In genomic region chr14:78532345-78532744, GRCm38 (mm10) we compare ENCODE assay signal across 23 mouse cellular contexts. TPM values are rescaled to one million over a fixed set of nuclear protein-coding genes. Genes with fewer than 3 reads are reported as not detected.
DNase-seq lines count a peak whose midpoint lies in the region; ATAC-seq lines count a peak whose summit lies in the region.
"Had no signal": no experiment of that assay in that cellular context is flagged by ENCODE, and none has a peak within 500 bp of the region (broad histone marks: within the 10 kb centered on the region; RNA-seq: fewer than 3 reads in every experiment).

No protein-coding gene starts in this region.

- peak overlapping the region; percentile 54 for H3K27ac ChIP-seq in heart, embryonic 11.5 days (ENCODE audit: low read depth, low read length)
- H3K27ac ChIP-seq in liver, embryonic 11.5 days (ENCODE audit: low read depth, low read length), result peak overlapping the region; percentile 47; the same call in 1 of the 2 replicates
- peak overlapping the region; percentile 23; the same call in 1 of the 2 replicates for H3K27ac ChIP-seq in liver, embryonic 16.5 days (ENCODE audit: low read length)
- H3K27ac ChIP-seq: embryonic facial prominence, embryonic 13.5 days; limb, embryonic 10.5 days; liver, embryonic 14.5 days; stomach, embryonic 15.5 days had no signal

- H3K4me1 ChIP-seq in heart, embryonic 11.5 days (ENCODE audit: control insufficient read depth, insufficient read depth, low read length), result peaks cover 36% of the 10 kb centered on the region
- H3K4me1 ChIP-seq in liver, embryonic 11.5 days (replicated peaks; ENCODE audit: control insufficient read depth, insufficient read depth, low read length), result peaks cover 30% of the 10 kb centered on the region
- peaks cover 20% of the 10 kb centered on the region for H3K4me1 ChIP-seq in liver, embryonic 16.5 days (ENCODE audit: control insufficient read depth, low read depth, low read length)

- DNase-seq in heart, postnatal 25 days (ENCODE audit: low spot score), result no peak
- no peak for DNase-seq in liver, embryonic 11.5 days (ENCODE audit: low spot score)
- no peak for DNase-seq in liver
- DNase-seq in lung, postnatal 36 days, result peak; percentile 64
- no peak for DNase-seq in frontal cortex, postnatal 14 days (ENCODE audit: low spot score in 2 of 2)
- DNase-seq in spleen, postnatal 14 days (ENCODE audit: low spot score in 2 of 2), result no peak
- DNase-seq: adrenal gland, postnatal 25 days; cerebellum, adult 11-12 months; cerebellum, postnatal 14 days; kidney, postnatal 4 days; layer of hippocampus, adult 9-11 months; right cerebral cortex, postnatal 25 days; thymus, adult 18-20 months had no signal

- intact Hi-C loops in heart, postnatal 25 days (cut with DNase I), result no loop called here

- WGBS in heart, embryonic 11.5 days (ENCODE audit: insufficient replicate concordance), result 64% methylated on average over 6 of the region's 6 CpGs
- whole genome bisulfite sequencing in liver, embryonic 11.5 days, result 86% methylated on average over 6 of the region's 6 CpGs
- 66% methylated on average over 6 of the region's 6 CpGs for WGBS in liver, embryonic 16.5 days (ENCODE audit: insufficient replicate concordance)

- H3K9me3 ChIP-seq in heart, embryonic 11.5 days (replicated peaks; ENCODE audit: control insufficient read depth, low read length), result no peaks in the 10 kb centered on the region
- no peaks in the 10 kb centered on the region for H3K9me3 ChIP-seq in liver, embryonic 11.5 days (ENCODE audit: control insufficient read depth, low read length)
- no peaks in the 10 kb centered on the region for H3K9me3 ChIP-seq in liver, embryonic 16.5 days (replicated peaks; ENCODE audit: control insufficient read depth, low read length)
- H3K9me3 ChIP-seq: embryonic facial prominence, embryonic 13.5 days; limb, embryonic 10.5 days; stomach, embryonic 15.5 days had no signal

- no peak overlapping the region for H3K4me3 ChIP-seq in heart, embryonic 11.5 days (ENCODE audit: low read depth, low read length)
- H3K4me3 ChIP-seq in liver, embryonic 11.5 days (ENCODE audit: low read depth, low read length), result no peak overlapping the region
- no peak overlapping the region for H3K4me3 ChIP-seq in liver, embryonic 16.5 days (ENCODE audit: low read depth, low read length)
- H3K4me3 ChIP-seq: embryonic facial prominence, embryonic 13.5 days; limb, embryonic 10.5 days; stomach, embryonic 15.5 days had no signal

- ATAC-seq in heart, embryonic 11.5 days (replicated peaks; ENCODE audit: insufficient number of reproducible peaks, low FRiP score, low TSS enrichment), result no peak
- no peak for ATAC-seq in liver, embryonic 11.5 days (replicated peaks; ENCODE audit: low FRiP score)
- ATAC-seq in liver, embryonic 16.5 days (ENCODE audit: low read depth), result no peak
- ATAC-seq: forebrain, embryonic 14.5 days; hindbrain, embryonic 16.5 days; intestine, embryonic 16.5 days had no signal

- H3K4me2 ChIP-seq in heart, embryonic 11.5 days, result no peak overlapping the region
- no peak overlapping the region for H3K4me2 ChIP-seq in liver, embryonic 11.5 days
- H3K4me2 ChIP-seq in liver, embryonic 16.5 days (ENCODE audit: low read depth, low read length), result peak overlapping the region; percentile 7; the same call in 1 of the 2 replicates
- H3K4me2 ChIP-seq: embryonic facial prominence, embryonic 13.5 days; stomach, embryonic 15.5 days had no signal

- no peak overlapping the region for H3K9ac ChIP-seq in heart, embryonic 11.5 days (ENCODE audit: low read depth, low read length)
- no peak overlapping the region for H3K9ac ChIP-seq in liver, embryonic 11.5 days (ENCODE audit: low read depth, low read length)
- H3K9ac ChIP-seq in liver, embryonic 16.5 days (ENCODE audit: low read depth, low read length), result no peak overlapping the region
- H3K9ac ChIP-seq: embryonic facial prominence, embryonic 13.5 days; stomach, embryonic 15.5 days had no signal

- no peaks in the 10 kb centered on the region for H3K27me3 ChIP-seq in heart, embryonic 11.5 days (ENCODE audit: control insufficient read depth, insufficient read depth, low read length)
- no peaks in the 10 kb centered on the region for H3K27me3 ChIP-seq in liver, embryonic 11.5 days (replicated peaks; ENCODE audit: control insufficient read depth, insufficient read depth, low read length)
- H3K27me3 ChIP-seq in liver, embryonic 16.5 days (ENCODE audit: control insufficient read depth, insufficient read depth, low read depth, low read length), result no peaks in the 10 kb centered on the region
- H3K27me3 ChIP-seq: embryonic facial prominence, embryonic 13.5 days; stomach, embryonic 15.5 days had no signal

- H3K36me3 ChIP-seq in heart, embryonic 11.5 days (ENCODE audit: control insufficient read depth, insufficient read depth, low read length), result no peaks in the 10 kb centered on the region
- H3K36me3 ChIP-seq in liver, embryonic 11.5 days (ENCODE audit: control insufficient read depth, insufficient read depth, low read length), result no peaks in the 10 kb centered on the region
- H3K36me3 ChIP-seq in liver, embryonic 16.5 days (ENCODE audit: control insufficient read depth, insufficient read depth), result no peaks in the 10 kb centered on the region
- H3K36me3 ChIP-seq: embryonic facial prominence, embryonic 13.5 days; G1E; stomach, embryonic 15.5 days had no signal

RNA-seq across cellular contexts. Expression of gene Akap11, which starts 4.3 kb away (rescaled TPM):
- 11.9 and 12.7 TPM in 2 replicates for polyA plus RNA-seq in heart, embryonic 11.5 days (2014; fragmentation: Nextera tagmentation; extraction: Ambion mirVana)
- total RNA-seq in heart, postnatal 25 days (2021), result 10 to 100 TPM; 28.8 to 34.4 TPM
- polyA plus RNA-seq in liver, embryonic 11.5 days (2014; fragmentation: Nextera tagmentation; extraction: Ambion mirVana), result 10.0 and 10.1 TPM in 2 replicates
- 7.4 and 7.6 TPM in 2 replicates for polyA plus RNA-seq in liver, embryonic 16.5 days (2015; fragmentation: Nextera tagmentation; extraction: Ambion mirVana)
